Mouse (Mus musculus): ENCODE measurements at regions not wholly inside any gene's neighbourhood (a gene's known extent, or its start where the extent isn't known, plus 50 kb on each side); places are given as distances from the start of the nearest gene placed in this dataset.
"Not testable (repeated sequence)": the region's sequence is repeated elsewhere in the genome, so short reads cannot be mapped to it uniquely, and the experiment has no call there.

GRCm38 (mm10) chr7:113010150-113010549 is 56.4 kb downstream of the Rassf10 start:
- no peak for DNase-seq (ENCODE audit: low read depth)

GRCm38 (mm10) chr7:113017092-113017755 is 63.5 kb downstream of the Rassf10 start:
- no peak for DNase-seq (ENCODE audit: low read depth)

- no peak for DNase-seq (ENCODE audit: low read depth)
These were observed 67.7 kb downstream of the Rassf10 start for GRCm38 (mm10) chr7:113021412-113021811.

GRCm38 (mm10) chr7:113022516-113022915 is 68.8 kb downstream of the Rassf10 start:
- DNase-seq (ENCODE audit: low read depth): no peak

- DNase-seq (ENCODE audit: low read depth): no peak
These were observed 72.0 kb downstream of the Rassf10 start for GRCm38 (mm10) chr7:113025758-113026157.

GRCm38 (mm10) chr7:113026290-113027075 is 72.7 kb downstream of the Rassf10 start:
- DNase-seq (ENCODE audit: low read depth): no peak

- no peak for DNase-seq (ENCODE audit: low read depth)
These were observed 73.5 kb downstream of the Rassf10 start for GRCm38 (mm10) chr7:113027125-113027801.

GRCm38 (mm10) chr7:113030053-113030752 is 76.4 kb downstream of the Rassf10 start:
- no peak for DNase-seq (ENCODE audit: low read depth)

- no peak for DNase-seq (ENCODE audit: low read depth)
These were observed 82.0 kb downstream of the Rassf10 start for GRCm38 (mm10) chr7:113035751-113036150.

GRCm38 (mm10) chr7:113037825-113038613 is 84.3 kb downstream of the Rassf10 start:
- no peak for DNase-seq (ENCODE audit: low read depth)

GRCm38 (mm10) chr7:113038906-113039671 is 85.3 kb downstream of the Rassf10 start:
- DNase-seq (ENCODE audit: low read depth): no peak

GRCm38 (mm10) chr7:113045613-113046159 is 91.9 kb downstream of the Rassf10 start:
- DNase-seq (ENCODE audit: low read depth): not testable (repeated sequence)

- no peak for DNase-seq (ENCODE audit: low read depth)
These were observed 92.6 kb downstream of the Rassf10 start for GRCm38 (mm10) chr7:113046406-113046805.

- DNase-seq (ENCODE audit: low read depth): no peak
These were observed 93.8 kb downstream of the Rassf10 start for GRCm38 (mm10) chr7:113047583-113047982.

- DNase-seq (ENCODE audit: low read depth): no peak
These were observed 94.5 kb downstream of the Rassf10 start for GRCm38 (mm10) chr7:113048097-113048795.

GRCm38 (mm10) chr7:113049440-113049839 is 95.7 kb downstream of the Rassf10 start:
- no peak for DNase-seq (ENCODE audit: low read depth)

- no peak for DNase-seq (ENCODE audit: low read depth)
These were observed 99.2 kb downstream of the Rassf10 start for GRCm38 (mm10) chr7:113052952-113053351.

- no peak for DNase-seq (ENCODE audit: low read depth)
These were observed 102.7 kb downstream of the Rassf10 start for GRCm38 (mm10) chr7:113056421-113056820.

- no peak for DNase-seq (ENCODE audit: low read depth)
These were observed 105.6 kb downstream of the Rassf10 start for GRCm38 (mm10) chr7:113059211-113059966.

All from c-Kit-positive CD71-negative TER-119-negative erythroid progenitor cells, embryonic 14.5 days (primary cell).